Mouse (Mus musculus) kidney, adult 11 months (tissue): ENCODE data around the gene Tle2.

Source experiments
- DNase-seq: peaks from one replicate; pipeline ENCODE4 v3.0.0; 2022

The Tle2 gene

GRCm38 (mm10) chr10:81575695-81576094 is 1.3 kb downstream of the Tle2 start:
- DNase-seq = peak; percentile 49

GRCm38 (mm10) chr10:81579967-81580366 is 5.6 kb downstream of the Tle2 start:
- DNase-seq = no peak

- peak; percentile 31 for DNase-seq
These were observed 6.2 kb downstream of the Tle2 start for GRCm38 (mm10) chr10:81580441-81581070.

- DNase-seq = no peak
These were observed 9.0 kb downstream of the Tle2 start for GRCm38 (mm10) chr10:81583347-81583746.

GRCm38 (mm10) chr10:81588739-81589138 is 14.4 kb downstream of the Tle2 start:
- DNase-seq = no peak

GRCm38 (mm10) chr10:81591846-81592245 is 17.5 kb downstream of the Tle2 start:
- DNase-seq = no peak

- DNase-seq = no peak
These were observed 18.3 kb downstream of the Tle2 start for GRCm38 (mm10) chr10:81592631-81593030.

GRCm38 (mm10) chr10:81593223-81593622 is 18.9 kb downstream of the Tle2 start:
- no peak for DNase-seq

GRCm38 (mm10) chr10:81593935-81594334 is 19.6 kb downstream of the Tle2 start:
- DNase-seq = no peak

GRCm38 (mm10) chr10:81595599-81595998 is 21.2 kb downstream of the Tle2 start:
- no peak for DNase-seq

GRCm38 (mm10) chr10:81596611-81597010 is 22.2 kb downstream of the Tle2 start:
- no peak for DNase-seq

- no peak for DNase-seq
These were observed 23.0 kb downstream of the Tle2 start for GRCm38 (mm10) chr10:81597137-81597950.

- no peak for DNase-seq
These were observed 24.0 kb downstream of the Tle2 start for GRCm38 (mm10) chr10:81598342-81598741.

GRCm38 (mm10) chr10:81598871-81599270 is 24.5 kb downstream of the Tle2 start:
- no peak for DNase-seq

GRCm38 (mm10) chr10:81599630-81600029 is 25.3 kb downstream of the Tle2 start:
- DNase-seq = no peak

- no peak for DNase-seq
These were observed 25.7 kb downstream of the Tle2 start for GRCm38 (mm10) chr10:81600096-81600495.

GRCm38 (mm10) chr10:81600738-81601203 is 26.4 kb downstream of the Tle2 start, which contains the start of gene Tle6:
Tle6 (minus strand) TSS chr10:81601073.
- DNase-seq = peak; percentile 95

GRCm38 (mm10) chr10:81601396-81601905 is 27.1 kb downstream of the Tle2 start:
- DNase-seq = no peak

GRCm38 (mm10) chr10:81602741-81603151 is 28.4 kb downstream of the Tle2 start:
- DNase-seq = no peak

GRCm38 (mm10) chr10:81604019-81604967 is 29.9 kb downstream of the Tle2 start:
- DNase-seq = peak; percentile 45

- peak; percentile 79 for DNase-seq
These were observed 30.8 kb downstream of the Tle2 start for GRCm38 (mm10) chr10:81604968-81605665.

GRCm38 (mm10) chr10:81605666-81605973 is 31.3 kb downstream of the Tle2 start:
- no peak for DNase-seq
